Mouse (Mus musculus) ES-CJ7 (cell line): Measurements from ENCODE around the gene Sp2.
A peak's percentile ranks its signal among the peaks of the same experiment; 100 is the strongest.

ENCODE experiments used
- DNase-seq: peaks from one replicate; pipeline ENCODE4 v3.0.0; 2011; ENCODE audit warnings: low read depth, low spot score

Gene Sp2

DNA sequence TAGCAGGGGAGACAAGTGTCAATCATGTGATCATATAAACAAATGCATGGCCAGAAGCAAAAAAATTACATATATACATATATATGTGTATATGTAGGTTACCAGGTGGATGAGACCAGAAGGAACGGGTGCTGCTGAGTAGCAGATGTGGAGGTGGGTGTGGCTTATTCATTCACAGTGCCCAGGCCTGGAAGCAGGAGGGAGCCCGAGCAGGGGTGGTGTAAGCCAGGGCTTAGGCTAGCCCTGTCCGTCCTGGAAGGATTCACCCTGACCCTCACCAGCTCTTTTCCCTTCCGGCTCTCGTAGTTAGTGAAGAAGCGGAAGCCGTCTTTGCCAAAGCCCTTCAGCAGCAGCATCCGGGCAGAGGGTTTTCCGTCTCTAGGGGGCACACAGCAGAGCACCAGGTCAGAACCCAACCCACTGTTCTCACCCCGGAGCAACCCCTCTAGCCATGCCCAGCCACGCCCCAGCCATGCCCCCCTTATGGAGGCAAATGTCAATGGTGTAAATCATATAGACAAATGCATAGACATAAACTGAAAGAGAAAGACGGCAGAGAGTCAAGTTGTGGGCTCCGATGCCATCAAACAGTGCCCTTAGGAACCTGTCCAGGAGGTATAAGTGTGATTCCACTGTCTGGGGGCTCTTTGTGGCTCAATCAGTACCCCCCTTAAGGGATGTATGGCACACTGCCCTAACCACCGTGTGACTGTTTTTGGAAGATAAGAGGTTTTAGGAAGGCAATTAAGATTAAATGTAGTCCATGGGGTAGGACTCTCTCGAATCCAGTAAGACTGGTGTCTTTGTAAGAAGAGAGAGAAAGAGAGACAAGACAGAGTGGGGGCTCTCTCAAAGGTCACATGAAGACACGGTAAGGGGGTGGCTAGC, 41.9 kb downstream of the Sp2 start:
- DNase-seq: no peak

DNA sequence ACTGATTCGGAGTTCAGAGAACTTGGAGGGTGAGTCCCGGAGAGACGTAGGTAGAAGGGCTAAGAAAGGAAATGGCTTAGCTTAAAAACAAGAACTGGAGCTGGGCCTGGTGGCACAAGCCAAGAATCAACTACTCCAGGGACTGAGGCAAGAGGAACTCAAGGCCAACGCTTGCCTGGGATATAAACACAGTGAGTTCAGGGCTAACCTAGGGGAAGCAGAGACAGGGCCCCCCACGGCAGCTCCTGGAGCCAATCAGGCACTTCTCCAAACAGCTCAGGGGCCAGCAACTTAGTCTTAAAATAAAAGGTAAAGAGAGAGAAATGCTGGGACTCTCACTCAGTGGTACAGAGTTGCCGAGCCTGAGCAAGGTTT, 44.3 kb downstream of the Sp2 start:
- DNase-seq: no peak

DNA sequence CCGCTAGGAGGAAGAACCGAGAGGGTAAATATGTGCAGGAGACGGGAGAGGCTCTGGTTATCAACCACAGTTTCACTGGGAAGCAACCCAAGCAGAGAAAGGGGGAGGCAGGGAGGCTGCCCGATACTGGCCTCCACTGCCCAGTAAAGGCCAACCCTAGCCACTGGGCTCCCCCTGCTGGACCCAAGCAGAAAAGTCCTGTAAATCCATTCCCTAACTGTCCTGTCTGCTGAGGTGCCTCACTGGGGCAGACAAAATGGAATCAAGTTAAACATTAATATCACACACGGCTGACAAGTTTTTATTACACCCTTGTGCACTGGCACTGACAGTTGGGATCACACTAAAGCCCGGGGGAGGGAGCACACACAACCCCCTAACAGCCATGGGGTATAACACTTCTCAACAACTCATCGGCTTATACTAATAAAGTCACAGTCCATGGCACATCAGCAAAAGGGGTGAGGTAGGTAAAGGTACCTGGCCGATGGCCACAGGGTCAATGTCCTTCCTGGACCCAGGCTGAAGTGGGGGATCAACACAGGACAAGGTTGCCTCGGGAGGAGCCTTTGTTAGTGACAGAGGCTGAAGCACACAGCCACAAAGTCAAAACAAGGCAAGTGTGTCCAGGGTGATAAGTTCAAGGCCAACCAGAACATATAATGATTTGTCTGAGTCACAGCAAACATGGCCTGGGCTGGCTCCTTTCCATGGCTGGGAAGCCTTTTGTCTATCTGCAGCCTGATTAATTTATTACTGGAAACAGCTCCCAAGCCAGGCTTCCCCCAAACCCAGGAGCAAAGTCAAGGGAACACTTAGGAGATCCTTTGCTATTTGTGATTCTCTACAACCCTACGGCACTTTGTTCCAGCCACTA, 45.0 kb downstream of the Sp2 start:
- DNase-seq: no peak

DNA sequence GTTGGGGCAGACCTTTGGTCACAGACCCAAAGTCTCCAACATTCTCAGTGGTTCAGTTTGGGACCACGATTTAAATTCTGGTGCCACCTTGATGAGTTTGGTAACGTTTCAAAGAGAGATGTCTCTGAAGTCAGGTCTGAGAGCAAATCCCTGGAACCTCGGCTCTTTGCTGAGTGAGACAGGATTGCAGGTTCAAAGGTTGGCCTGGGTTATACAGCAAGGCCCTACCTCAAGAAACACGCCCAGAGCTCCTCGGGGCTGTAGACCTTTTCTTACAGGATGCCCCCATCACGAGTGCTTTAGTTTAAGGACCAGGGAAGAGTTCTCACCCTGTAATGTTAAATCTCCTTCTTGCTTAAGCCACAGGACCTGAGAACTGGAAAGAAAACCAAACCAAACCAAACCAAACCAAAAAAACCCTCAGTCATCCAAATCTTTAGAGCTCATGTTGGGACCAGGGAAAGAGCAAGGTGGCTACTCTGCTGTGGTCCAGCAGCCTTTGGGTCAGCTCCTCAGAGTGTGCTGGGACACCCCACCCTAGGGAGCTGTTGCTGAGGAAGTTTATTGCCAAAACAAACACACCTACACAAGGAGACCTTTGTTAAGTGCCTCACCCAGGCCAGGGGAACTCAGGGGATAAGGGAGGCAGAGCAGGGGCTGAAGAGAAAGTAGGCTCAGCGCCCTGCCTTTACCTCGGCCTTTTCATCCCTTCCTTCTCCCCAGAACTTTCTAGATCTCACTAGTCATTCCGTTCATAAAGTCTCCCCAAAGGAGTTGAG, 46.7 kb downstream of the Sp2 start:
- no peak for DNase-seq

DNA sequence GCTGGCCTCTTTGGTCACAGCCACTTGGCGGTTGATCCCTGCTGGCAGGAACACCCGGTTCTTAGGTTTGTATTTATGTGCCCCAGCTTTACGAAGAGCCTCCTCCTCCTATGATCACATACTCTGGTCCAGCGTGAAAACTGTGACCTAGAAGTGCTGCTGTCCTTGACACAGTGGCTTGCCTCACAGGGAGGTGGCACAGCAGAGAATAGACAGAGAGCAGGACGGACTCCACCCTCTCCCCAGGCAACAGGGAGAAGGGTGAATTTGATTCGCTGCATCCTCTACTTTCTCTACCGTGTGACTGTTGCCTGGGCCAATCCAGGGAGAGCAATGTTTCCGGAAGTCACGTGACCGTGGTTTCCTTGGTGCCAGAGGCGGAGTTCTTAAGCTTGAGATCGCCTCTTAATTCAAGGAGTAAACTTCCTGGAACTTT, 47.8 kb downstream of the Sp2 start:
- DNase-seq: peak; percentile 99

DNA sequence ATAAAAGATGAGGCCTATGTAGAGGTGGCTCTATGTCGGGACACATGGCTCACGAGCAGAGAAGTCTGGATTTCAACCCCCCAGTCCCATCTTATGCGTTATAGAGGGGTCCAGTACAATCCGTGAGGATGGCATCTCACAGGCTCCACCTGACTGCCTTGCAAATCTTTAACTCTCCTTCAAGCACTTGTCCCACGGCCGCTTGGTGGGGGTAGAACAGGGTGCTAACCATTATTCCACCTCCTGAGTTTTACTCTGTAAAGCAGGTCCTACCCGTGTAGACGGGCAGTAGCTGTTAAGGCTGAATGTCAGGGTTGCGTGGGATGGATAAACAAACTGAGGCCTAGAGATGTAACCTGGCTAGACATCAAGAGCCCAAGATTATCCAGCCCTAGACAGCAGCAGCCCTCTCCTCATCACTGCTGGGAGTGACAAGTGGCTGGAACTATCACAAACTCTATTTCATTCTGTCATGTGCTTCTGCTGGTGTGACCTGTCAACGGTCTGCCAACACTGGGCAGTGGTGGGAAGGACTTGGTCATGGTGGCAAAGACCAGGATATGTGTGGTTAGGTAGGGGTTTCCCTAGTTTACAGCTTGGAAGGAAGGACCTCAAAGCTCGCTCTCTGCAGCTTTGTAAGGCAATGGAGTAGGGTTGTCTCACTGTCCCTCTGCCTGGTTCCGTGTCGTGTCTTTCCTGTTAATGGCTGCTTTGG, 49.0 kb downstream of the Sp2 start:
- no peak for DNase-seq

DNA sequence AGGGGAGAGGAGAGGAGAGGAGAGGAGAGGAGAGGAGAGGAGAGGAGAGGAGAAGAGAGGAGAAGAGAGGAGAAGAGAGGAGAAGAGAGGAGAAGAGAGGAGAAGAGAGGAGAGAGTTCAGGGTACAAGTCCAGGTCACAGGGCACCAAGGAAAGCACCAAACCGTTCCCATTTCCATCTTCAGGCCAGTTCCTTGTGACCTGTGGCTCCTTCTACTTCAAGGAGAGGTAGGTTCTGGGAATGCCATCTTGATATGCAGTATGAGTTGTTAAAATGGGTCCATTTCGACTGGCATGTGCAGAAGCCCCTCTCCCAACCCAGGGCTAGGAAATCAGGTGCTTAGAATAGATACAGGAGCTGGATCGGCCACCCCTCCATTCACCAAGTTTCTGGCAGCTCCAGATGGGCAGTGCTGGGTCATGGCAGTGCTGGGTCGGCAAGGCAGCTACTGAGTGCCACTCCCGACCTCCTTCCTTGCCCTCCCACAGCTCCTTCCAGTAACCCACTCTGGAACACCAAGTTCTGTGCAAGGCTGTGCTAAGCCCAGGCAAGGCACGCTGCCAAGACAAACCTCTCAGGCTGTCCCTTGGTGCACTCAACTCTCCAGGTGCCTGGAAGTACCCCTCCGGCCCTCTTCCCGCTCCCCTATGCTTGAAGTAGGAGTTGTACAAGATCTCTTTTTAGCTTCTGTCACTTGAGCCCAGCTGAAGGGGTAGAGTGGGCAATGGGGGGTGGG, 51.3 kb downstream of the Sp2 start:
- no peak for DNase-seq

DNA sequence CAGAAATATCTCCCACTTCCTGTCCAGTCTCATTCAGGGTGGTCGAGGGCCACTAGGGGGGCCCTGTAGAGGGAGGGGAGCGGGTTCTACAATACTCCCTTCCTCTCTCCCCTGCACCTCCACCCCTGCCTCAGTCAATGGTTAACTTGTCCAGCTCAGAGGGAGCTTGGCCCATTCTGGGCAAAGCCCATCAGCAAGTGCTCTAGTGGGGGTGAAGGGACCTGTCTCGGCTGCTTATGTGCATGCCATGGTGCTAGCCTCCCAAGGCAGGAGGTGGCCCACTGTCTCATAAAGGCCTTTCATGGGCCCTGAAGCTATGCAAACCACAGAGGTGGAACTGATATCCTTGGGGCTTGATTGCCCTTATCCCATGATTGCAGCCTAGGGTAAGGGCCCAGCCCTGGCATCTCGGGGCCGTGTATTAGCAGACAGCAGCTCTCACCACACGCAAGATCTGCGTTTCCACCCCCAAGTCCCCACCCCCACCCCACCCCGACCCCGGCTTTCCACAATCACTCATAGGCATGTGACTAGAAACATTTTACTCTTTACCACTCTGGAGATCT, 52.9 kb downstream of the Sp2 start:
- no peak for DNase-seq

DNA sequence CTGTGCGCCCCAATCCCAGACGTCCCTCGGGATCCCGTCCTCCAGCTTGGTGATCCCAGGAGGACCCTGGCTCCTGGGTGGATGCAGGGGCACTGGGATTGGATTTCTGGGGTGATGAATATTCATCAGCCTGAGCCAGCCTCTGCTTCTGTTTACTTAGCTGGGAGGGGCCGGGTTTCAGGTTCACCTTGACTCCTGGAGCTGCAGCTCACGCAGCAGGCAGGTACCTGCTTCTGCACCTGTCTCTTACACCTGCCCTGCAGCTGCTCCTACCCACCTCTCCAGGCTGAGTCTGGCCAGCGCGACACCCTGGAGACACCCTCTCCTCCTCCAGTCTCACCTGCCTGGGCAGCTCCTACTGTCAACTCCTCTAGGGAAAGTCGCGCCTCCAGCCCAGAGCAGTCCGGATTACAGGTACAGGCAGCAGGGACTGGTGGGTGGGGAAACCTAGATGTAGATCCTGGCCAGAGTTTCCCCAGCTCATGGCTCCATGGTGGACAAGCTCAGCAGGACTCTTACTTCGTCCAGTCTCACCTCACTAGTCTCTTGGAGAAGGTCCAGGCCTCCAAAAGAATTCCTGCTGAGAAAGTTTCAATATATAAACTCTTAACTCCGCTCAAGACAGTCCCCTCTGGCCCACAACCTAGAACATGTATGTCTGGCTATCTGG, 53.5 kb downstream of the Sp2 start:
- peak; percentile 60 for DNase-seq

DNA sequence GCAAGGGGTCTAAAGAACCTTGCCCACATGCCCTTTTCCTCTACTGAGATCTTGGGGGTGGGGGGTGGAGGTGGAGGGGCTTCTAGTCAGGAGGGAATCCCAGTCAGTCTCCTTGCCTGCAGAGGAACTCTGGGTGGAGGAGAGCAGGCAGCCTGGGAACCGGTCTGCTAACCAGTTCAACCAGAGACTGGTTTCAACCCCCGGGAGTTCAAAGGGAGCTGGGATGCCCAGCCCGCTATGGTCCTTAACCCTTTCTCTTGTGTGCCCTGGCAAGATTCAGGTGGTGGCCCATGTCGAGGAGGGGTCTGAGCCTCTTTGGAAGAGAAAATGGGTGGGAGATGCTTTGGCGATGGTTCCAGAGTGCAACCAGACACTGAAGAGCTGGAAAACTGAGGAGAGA, 54.1 kb downstream of the Sp2 start:
- no peak for DNase-seq

DNA sequence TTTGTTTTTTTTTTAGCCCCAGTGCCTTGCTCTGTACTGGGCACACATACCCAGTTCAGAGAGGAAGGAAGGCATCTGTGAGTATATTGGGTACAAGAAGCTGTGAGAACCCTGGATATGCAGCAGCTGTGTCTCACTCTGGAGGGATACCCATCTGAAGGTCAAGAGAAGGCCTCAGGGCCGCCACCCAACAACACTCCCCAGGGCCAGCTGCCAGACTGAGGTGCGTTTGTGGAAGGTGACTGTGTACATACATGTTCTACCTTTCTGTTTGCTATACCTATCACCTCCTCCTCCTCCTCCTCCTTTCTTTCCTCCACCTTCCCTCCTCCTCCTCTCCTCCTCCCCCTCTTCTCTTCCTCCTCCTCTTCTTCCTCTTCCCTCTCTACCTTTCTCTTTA, 54.7 kb downstream of the Sp2 start, which contains the start of gene Prr15l:
Prr15l (plus strand) TSS at position 17 of the 400 bp plus-strand sequence.
- DNase-seq: no peak

DNA sequence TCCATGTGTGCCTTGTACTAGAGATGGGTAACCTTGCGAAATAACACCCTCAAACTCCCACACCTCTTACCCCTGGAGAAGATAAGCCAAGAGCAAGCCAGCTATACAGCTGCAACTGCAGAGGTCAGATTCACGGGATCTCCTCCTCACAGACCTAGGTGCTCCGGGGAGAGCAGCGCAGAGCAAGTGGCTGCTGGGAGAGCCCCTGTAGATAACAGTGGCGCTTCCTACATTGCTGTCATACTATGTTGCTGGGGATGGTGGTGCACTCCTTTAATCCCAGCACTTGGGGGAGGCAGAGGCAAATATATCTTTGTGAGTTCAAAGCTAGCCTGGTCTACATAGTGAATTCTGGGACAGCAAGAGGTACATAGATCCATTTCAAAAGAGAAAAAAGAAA, 56.2 kb downstream of the Sp2 start:
- DNase-seq: no peak

DNA sequence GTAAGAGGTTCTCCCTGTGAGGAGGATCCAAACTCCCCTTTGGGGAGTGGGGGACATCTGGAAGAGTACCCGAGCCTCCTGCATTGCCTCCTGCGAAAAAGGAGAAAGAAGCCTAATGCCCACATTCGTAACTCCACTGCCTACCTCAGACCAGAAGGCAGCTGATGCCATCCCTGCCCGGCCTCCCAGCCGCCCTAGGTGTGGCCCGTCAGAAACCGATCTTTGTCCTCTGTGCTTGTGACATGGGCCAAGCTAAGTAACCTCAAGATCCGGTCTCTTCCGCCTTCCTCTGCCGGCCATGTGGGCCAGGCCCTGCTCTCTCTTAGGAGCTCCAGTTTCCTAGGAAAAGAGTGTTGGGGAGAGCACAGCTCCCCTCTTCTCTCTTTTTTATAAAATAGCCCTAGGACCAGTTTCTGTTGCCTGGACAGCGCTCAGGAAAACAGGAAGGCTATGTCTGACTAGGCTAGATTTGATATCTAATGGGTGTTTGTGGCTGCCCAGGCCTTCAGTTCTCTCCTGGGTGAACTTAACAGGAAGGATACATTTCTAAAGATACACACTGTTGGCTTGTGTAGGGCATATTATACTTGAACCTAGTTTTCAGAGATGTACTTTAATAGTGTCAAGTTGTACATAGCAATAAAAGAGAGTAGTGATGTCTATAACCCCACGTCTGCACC, 57.1 kb downstream of the Sp2 start:
- DNase-seq: no peak

DNA sequence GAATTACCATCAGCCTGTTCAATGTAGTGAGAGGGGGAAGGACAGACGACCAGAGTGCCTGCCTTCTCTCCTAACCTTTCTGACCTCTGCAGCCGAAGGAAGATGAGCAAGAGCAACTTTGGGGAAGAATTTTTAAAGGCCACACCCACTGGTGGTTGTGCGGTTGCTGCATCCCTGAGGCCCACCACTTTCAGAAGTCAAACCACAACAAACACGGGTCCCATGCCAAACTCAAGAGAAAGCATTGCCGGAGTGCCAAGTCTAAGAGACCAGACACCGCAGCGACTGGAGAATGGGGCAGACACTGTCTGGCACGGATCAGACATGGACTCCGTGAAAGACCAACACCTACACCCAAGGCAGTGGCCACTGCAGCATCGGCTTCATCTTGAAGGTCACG, 57.9 kb downstream of the Sp2 start:
- DNase-seq: no peak

DNA sequence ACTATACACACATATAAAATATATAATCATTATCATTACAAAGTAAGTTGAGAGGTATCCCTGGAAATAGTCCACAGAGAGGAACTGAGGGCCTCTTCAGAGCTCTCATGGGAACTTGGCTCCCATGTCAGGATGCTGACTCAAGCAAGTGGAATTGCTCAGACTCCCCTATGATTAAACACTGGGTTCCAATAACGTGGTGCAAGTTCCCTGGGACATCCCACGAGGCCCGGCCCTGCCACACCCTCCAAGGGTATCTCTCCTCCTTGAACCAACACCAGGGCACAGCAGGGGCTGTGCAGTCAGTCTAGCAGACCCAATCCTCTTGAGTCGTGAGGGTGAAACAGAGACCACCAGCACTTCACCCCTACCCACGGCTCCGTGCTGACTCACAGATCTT, 63.8 kb downstream of the Sp2 start:
- no peak for DNase-seq

DNA sequence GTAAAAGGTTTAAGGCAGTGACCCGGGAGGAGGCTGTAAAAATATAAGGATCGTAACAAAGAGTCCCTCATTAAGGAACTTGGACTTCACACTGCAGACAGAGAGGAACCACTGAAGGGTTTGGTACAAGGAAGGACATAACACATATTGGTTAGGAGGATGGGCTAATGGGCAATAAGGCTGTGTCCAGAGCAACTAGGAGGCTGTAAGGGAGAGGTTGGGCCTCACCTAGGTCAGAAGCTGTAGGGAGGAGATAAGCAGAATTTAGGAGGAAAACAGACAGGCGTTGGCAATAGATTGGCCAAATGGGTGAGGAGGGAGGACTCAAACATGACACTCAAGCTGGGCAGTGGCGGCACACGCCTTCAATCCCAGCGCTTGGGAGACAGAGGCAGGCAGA, 65.3 kb downstream of the Sp2 start:
- no peak for DNase-seq

DNA sequence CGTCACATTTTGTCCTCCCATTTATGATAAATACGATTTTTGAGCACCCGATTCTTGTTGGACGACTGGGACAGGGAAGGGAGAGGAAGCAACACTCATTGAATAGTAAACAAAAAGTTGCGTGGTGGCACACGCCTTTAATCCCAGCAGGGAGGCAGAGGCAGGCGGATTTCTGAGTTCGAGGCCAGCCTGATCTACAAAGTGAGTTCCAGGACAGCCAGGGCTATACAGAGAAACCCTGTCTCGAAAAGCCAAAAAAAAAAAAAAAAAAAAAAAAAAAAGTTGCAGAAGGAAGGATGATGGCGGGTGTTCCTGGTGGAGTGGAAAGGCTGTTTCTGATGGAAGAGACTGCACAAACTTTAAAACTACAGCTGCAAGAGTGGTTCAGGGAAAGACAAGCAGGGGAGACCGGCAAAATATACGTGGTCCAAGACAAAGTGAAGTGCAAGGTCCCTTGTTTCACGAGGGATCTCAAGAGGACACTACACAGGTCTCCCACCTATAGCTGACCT, 65.8 kb downstream of the Sp2 start:
- no peak for DNase-seq

DNA sequence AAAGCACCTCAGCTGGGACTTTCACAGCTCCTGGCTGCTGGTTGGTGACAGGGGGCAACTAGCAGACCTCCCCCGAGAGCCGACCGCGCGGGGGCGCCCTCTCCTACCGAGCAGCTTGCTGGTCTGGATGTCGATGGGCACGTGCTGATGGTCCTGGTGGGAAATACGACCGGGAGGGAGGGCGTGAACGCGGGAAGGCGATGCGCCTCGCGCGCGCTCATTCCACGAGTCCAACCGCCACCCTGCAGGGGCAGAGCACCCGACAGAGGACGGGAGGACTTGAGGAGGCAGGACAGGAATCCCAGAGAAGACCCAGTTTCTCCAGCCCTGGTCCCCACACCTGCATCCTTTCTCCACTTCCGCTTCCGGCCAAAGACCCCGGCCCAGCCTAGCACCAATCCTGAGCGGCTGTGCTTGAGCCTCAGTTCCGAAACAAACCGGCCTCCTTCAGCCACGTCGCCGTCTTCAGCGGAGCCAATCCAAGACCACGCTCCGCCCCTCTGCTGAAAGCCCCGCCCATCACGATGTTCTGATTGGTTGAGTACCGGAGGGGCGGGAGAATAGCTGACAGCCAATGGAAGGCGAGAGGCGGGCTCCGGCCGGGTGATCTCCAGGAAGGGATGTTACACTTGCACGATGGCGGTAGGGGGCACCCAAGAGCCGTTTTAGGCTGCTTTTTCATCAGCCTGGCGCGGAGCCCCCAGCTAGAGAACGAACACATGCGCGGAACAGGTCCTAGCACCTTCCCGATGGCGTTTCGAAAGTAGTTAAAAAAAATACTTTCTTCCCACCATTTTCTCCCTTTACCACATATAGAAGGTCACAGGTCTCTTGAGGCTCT, 66.5 kb downstream of the Sp2 start, which contains the start of gene Cdk5rap3:
Cdk5rap3 (minus strand) TSS at position 453 of the 841 bp plus-strand sequence.
- peak; percentile 100 for DNase-seq
